Mouse (Mus musculus) heart, postnatal 0 days (tissue): ENCODE results near the gene Uaca. TPM values are rescaled to one million over a fixed set of nuclear protein-coding genes. Genes with fewer than 3 reads are reported as not detected.

Experiments used
- ATAC-seq: fragments of 200-750 bp; cut with Nextera tagmentation; 2 replicates; pipeline ENCODE4 v1.8.0; 2017; ENCODE audit warnings: low read depth, moderate number of reproducible peaks, moderate library complexity; ENCODE audit not compliant: insufficient read depth
- DNase-seq: peaks from one replicate; pipeline ENCODE4 v3.0.0-alpha.2; 2016; ENCODE audit warnings: low spot score
- H3K27ac ChIP-seq: fragments of 300-500 bp; sonication (generic); 2 replicates; pipeline ENCODE4 v1.5.1; 2014; ENCODE audit warnings: low read depth, mild to moderate bottlenecking
- H3K27me3 ChIP-seq: fragments of 300-500 bp; sonication (generic); 2 replicates; pipeline ENCODE4 v1.6.1; 2014; ENCODE audit warnings: low read length, mixed read lengths; ENCODE audit not compliant: control insufficient read depth, insufficient read depth
- H3K36me3 ChIP-seq: fragments of 300-500 bp; sonication (generic); replicated peaks from 2 replicates; pipeline ENCODE4 v1.6.1; 2014; ENCODE audit warnings: low read length, mixed read lengths; ENCODE audit not compliant: control insufficient read depth, insufficient read depth
- H3K4me1 ChIP-seq: fragments of 300-500 bp; sonication (generic); 2 replicates; pipeline ENCODE4 v1.6.1; 2014; ENCODE audit warnings: antibody characterized with exemption; ENCODE audit not compliant: control insufficient read depth, insufficient read depth
- H3K4me2 ChIP-seq: fragments of 300-500 bp; sonication (generic); 2 replicates; pipeline ENCODE4 v1.6.1; 2014; ENCODE audit warnings: low read depth, mild to moderate bottlenecking, low read length, moderate library complexity
- H3K4me3 ChIP-seq: fragments of 300-500 bp; sonication (generic); 2 replicates; pipeline ENCODE4 v1.5.1; 2014; ENCODE audit warnings: low read depth, low read length
- H3K9ac ChIP-seq: fragments of 300-500 bp; sonication (generic); replicated peaks from 2 replicates; pipeline ENCODE4 v1.6.1; 2014; ENCODE audit warnings: low read depth, low read length, mixed read lengths
- H3K9me3 ChIP-seq: fragments of 300-500 bp; sonication (generic); replicated peaks from 2 replicates; pipeline ENCODE4 v1.6.1; 2016; ENCODE audit warnings: low read length; ENCODE audit not compliant: control insufficient read depth
- CTCF ChIP-seq: IDR thresholded peaks from 2 replicates; pipeline ENCODE4 v1.5.1; 2016; ENCODE audit warnings: antibody characterized with exemption, control low read depth, low read depth
- EP300 ChIP-seq: IDR thresholded peaks from 2 replicates; pipeline ENCODE4 v1.6.1; 2016; ENCODE audit warnings: antibody characterized with exemption, low read depth
- WGBS: fragments of 180-500 bp; shearing (Covaris S2); extraction: QIAGEN DNeasy Blood & Tissue Kit; methylation state at CpG from one replicate; pipeline ENCODE4 v1.1.7; 2014; 5-methylcytosine and 5-hydroxymethylcytosine counted together
- polyA plus RNA-seq: library from polyadenylated mRNA; unstranded; fragments of >200 nt; fragmentation: Nextera tagmentation; extraction: Ambion mirVana; gene quantifications from 2 replicates; pipeline ENCODE4 v1.2.1, GENCODE M21; 2015
- total RNA-seq: library from RNA; depleted of rRNA; stranded (reverse); fragments of >200 nt; gene quantifications from 2 replicates; pipeline ENCODE4 v1.2.3, GENCODE M21; 2014; ENCODE audit warnings: low replicate concordance

Gene Uaca
- total and polyA plus RNA-seq, 2 experiments from 2014 or later: 5.5 to 18.6 TPM

GRCm38 (mm10) chr9:60878630-60879029 is 84.3 kb downstream of the Uaca start:
- WGBS: 88% methylated on average over 3 of the region's 3 CpGs
- Histone ChIP-seq H3K4me1 (no peaks in the 10 kb centered on the region), H3K4me3 (no peak overlapping the region), H3K27me3 (no peaks in the 10 kb centered on the region), H3K4me2 (no peak overlapping the region), H3K36me3 (peaks cover 82% of the 10 kb centered on the region), H3K9me3 (no peaks in the 10 kb centered on the region), H3K27ac (no peak overlapping the region), H3K9ac (no peak overlapping the region)
- ATAC-seq: no peak
- DNase-seq: no peak
- TF ChIP-seq CTCF: no peak
- TF ChIP-seq EP300: no peak

- Histone ChIP-seq H3K9me3 (no peaks in the 10 kb centered on the region), H3K27ac (no peak overlapping the region), H3K9ac (no peak overlapping the region), H3K27me3 (no peaks in the 10 kb centered on the region; the same call in 1 of the 2 replicates), H3K4me1 (no peaks in the 10 kb centered on the region), H3K4me2 (no peak overlapping the region), H3K36me3 (peaks cover 29% of the 10 kb centered on the region), H3K4me3 (no peak overlapping the region)
- no peak for DNase-seq
- 80% methylated on average over 6 of the region's 6 CpGs for WGBS
- TF ChIP-seq CTCF: no peak
- ATAC-seq: no peak
Measured at GRCm38 (mm10) chr9:60885148-60885547, 90.8 kb downstream of the Uaca start.

DNA sequence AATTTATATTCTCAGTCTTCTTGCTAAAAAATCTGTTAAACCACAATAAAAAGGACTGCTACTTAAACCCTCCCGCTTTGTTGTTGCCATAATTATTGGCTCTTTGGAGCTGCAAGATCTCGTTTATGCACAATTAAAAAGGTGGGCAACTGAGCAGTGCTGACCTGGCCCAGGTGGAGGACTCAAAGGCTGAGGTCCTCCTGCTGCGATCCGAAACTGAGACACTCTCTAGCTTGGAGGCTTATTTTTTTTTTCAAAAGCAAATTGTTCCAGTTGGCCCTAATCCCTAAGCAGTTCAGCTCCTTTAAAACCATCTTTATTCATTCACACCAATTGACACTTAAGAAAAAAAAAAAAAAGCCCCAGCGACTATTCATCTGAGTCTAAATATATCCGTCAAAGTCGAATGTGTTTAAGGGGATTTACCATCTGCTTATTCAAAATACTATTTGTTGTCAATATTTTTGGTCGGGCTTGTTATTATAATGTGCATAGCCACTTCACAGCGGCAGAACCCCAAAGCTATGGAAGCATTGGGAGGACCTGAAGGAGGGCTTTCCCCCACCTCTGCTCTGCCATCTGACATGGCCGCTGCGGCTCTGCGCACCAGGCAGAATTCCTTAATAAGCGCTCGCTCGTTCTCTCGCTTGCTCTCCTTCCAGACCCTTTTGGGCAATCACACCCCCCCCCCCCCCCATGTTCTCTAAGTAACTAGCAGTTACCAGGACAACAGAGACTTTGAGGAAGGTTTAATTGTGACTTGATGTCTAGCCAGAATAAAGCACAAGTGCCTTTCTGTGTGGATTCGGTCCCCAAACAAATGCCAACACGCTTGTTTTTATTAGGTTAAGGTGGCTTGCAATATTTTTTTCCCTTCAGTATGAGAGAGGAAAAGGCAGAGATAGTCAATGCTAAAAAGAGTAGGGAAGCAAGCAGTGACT is 92.4 kb downstream of the Uaca start:
- Histone ChIP-seq H3K36me3 (peaks cover 14% of the 10 kb centered on the region), H3K9ac (no peak overlapping the region), H3K4me1 (no peaks in the 10 kb centered on the region), H3K9me3 (no peaks in the 10 kb centered on the region), H3K27me3 (no peaks in the 10 kb centered on the region; the same call in 1 of the 2 replicates), H3K27ac (no peak overlapping the region), H3K4me3 (no peak overlapping the region), H3K4me2 (no peak overlapping the region)
- ATAC-seq (no peak), DNase-seq (no peak)
- 68% methylated on average over 18 of the region's 18 CpGs for WGBS
- TF ChIP-seq EP300 (no peak), CTCF (no peak)

DNA sequence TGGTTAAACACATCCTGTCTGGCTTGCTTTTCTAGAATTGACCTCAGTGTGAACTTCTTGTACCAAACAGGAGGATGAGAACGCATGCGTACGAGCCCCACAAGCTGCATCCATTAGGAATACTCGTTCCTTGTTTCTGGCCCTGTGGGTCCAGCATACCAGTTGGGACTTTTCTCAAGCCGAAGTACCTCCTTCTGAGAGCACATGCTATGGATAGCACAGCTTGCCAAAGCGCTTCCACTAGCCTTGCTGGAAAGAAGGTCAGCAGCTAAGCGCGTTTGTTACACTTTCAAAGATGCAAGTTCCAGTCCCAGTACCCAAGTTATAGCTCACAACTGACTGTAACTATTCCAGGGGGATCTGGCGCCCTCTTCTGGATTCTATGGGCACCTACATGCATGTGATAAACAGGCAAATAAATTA is 93.1 kb downstream of the Uaca start:
- DNase-seq: peak; percentile 38
- no peak for TF ChIP-seq EP300
- peak; percentile 32 for TF ChIP-seq CTCF

DNA sequence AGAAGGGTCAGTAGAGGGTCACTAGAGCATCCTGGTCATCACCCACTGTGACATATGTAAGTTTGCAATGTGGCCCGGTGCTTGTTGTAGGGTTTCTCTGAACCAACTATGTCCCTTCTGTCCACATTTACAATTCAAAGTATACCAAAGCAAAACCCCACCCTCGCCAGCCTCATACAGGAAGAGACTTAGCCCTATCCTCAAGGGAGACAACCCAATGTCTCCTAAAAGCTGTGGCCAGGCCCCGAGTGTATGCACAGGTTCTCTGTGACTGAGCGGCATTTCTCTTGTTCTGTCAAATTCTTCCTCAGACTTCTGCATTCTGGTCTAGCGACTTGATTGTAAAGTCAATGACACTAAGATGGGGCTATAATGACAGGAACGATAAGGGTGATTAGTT is 99.2 kb downstream of the Uaca start:
- ATAC-seq: no peak
- TF ChIP-seq EP300: no peak
- no peak for TF ChIP-seq CTCF
- Histone ChIP-seq H3K4me1 (0 out of 2 replicates have a peak, but pooled peaks cover 1% of the 10 kb centered on the region), H3K27ac (no peak overlapping the region), H3K27me3 (peaks cover 10% of the 10 kb centered on the region; the same call in 1 of the 2 replicates), H3K9me3 (no peaks in the 10 kb centered on the region), H3K4me3 (no peak overlapping the region), H3K4me2 (no peak overlapping the region), H3K9ac (no peak overlapping the region), H3K36me3 (no peaks in the 10 kb centered on the region)
- WGBS: 81% methylated on average over 6 of the region's 6 CpGs
- no peak for DNase-seq

More for the DNA sequence above, 93.1 kb downstream of the Uaca start:
- WGBS: 67% methylated on average over 9 of the region's 9 CpGs
- Histone ChIP-seq H3K4me1 (no peaks in the 10 kb centered on the region), H3K27ac (no peak overlapping the region), H3K4me3 (no peak overlapping the region), H3K4me2 (no peak overlapping the region), H3K9ac (no peak overlapping the region), H3K9me3 (no peaks in the 10 kb centered on the region), H3K36me3 (peaks cover 9% of the 10 kb centered on the region; the same call in 1 of the 2 replicates), H3K27me3 (no peaks in the 10 kb centered on the region; the same call in 1 of the 2 replicates)
- ATAC-seq: peak; percentile 24; the same call in 1 of the 2 replicates
